Mouse (Mus musculus): ENCODE data around the gene Bik. TPM values are rescaled to one million over a fixed set of nuclear protein-coding genes. Genes with fewer than 3 reads are reported as not detected.

Bik gene
- total and polyA plus RNA-seq, 3 experiments, result 7.6 to 10.2 TPM; not detected in 1

GRCm38 (mm10) chr15:83566006-83566405, 39.3 kb downstream of the Bik start:
- Histone ChIP-seq H3K27me3 (ENCODE audit: control insufficient read depth in 1 of 2, insufficient read depth in 2 of 2, low read length in 2 of 2) (no peaks in the 10 kb centered on the region), H3K9me3 (replicated peaks; ENCODE audit: insufficient read depth, low read length) (no peaks in the 10 kb centered on the region), H3K79me2 (ENCODE audit: control insufficient read depth, insufficient read depth, low read length, poor library complexity) (peaks cover 2% of the 10 kb centered on the region; the same call in 1 of the 2 replicates), H3K4me1 (ENCODE audit: control insufficient read depth in 1 of 2, insufficient read depth in 2 of 2, low read length in 2 of 2) (peaks cover 7 to 36% of the 10 kb centered on the region in 2 experiments), H3K36me3 (ENCODE audit: control insufficient read depth in 1 of 2, insufficient read depth in 2 of 2, low read length in 2 of 2) (peaks cover 0 to 11% of the 10 kb centered on the region in 2 experiments; a peak in 2 of 4 replicates), H3K4me3 (ENCODE audit: control insufficient read depth in 1 of 2, insufficient read depth in 1 of 2, low read depth in 2 of 2, low read length in 2 of 2) (no peak overlapping the region), H3K27ac (ENCODE audit: control insufficient read depth, low read depth, low read length) (peak overlapping the region; percentile 35; the same call in 1 of the 2 replicates), H3K9ac (ENCODE audit: control insufficient read depth, low read depth, low read length, poor library complexity, severe bottlenecking) (no peak overlapping the region; the same call in 1 of the 2 replicates)
- DNase-seq (ENCODE audit: low read depth, low spot score), result no peak
- TF ChIP-seq CHD2 (IDR thresholded peaks at IDR 0.05; ENCODE audit: low read length) (no peak), ZNF384 (IDR thresholded peaks at IDR 0.05; ENCODE audit: low read depth, low read length) (no peak), MEF2A (IDR thresholded peaks at IDR 0.05; ENCODE audit: extremely low read depth, insufficient replicate concordance, low read depth, low read length, poor library complexity, severe bottlenecking) (no peak), NELFE (IDR thresholded peaks at IDR 0.05; ENCODE audit: low read depth, low read length) (no peak), MAFK (IDR thresholded peaks at IDR 0.05; ENCODE audit: borderline replicate concordance, low read depth, low read length) (no peak), UBTF (IDR thresholded peaks at IDR 0.05; ENCODE audit: borderline replicate concordance, insufficient read depth, low read depth, low read length) (no peak), POLR2A (IDR thresholded peaks at IDR 0.05; ENCODE audit: control insufficient read depth in 1 of 2, insufficient read depth in 1 of 2, low read depth in 1 of 2, low read length in 2 of 2, poor library complexity in 1 of 2) (no peak), POLR2AphosphoS5 (IDR thresholded peaks at IDR 0.05; ENCODE audit: borderline replicate concordance, low read depth, low read length) (no peak)

DNA sequence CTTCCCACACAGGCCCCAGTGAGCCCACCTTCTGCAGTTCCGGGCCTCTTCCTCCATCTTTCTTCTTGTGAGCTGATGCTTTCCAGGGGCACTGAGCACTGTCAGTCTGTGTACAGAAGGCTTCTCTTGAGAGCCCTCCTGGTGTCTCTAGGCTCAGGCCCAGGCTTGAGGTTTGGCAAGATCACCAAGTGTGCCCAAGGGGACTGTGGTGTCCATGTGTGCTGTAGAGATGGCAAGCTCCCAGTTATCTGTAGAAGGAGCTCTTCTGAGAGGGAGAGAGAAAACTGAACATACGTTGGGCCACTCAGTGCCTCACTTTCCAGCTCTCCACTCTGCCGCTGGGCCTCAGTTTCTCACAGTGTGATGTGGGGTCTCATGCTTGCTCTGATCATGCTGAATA, 41.1 kb downstream of the Bik start:
- peaks cover 3 to 26% of the 10 kb centered on the region in 2 experiments; a peak in 3 of 4 replicates for H3K4me1 ChIP-seq (ENCODE audit: control insufficient read depth in 1 of 2, insufficient read depth in 2 of 2, low read length in 2 of 2)
- H3K9me3 ChIP-seq (replicated peaks; ENCODE audit: insufficient read depth, low read length), result no peaks in the 10 kb centered on the region
- H3K79me2 ChIP-seq (ENCODE audit: control insufficient read depth, insufficient read depth, low read length, poor library complexity), result peaks cover 2% of the 10 kb centered on the region; the same call in 1 of the 2 replicates
- no peak overlapping the region for H3K4me3 ChIP-seq (ENCODE audit: control insufficient read depth in 1 of 2, insufficient read depth in 1 of 2, low read depth in 2 of 2, low read length in 2 of 2)
- H3K27ac ChIP-seq (ENCODE audit: control insufficient read depth, low read depth, low read length), result no peak overlapping the region
- DNase-seq (ENCODE audit: low read depth, low spot score), result no peak
- TF ChIP-seq TAL1 (IDR thresholded peaks at IDR 0.05; ENCODE audit: low read length), result 0 out of 2 replicates have a peak, but pooled peaks have one; percentile 2
- no peak for TF ChIP-seq KAT2A (conservative IDR thresholded peaks at IDR 0.05; ENCODE audit: low read depth, low read length)
- TF ChIP-seq CHD2 (IDR thresholded peaks at IDR 0.05; ENCODE audit: low read length), result no peak
- no peak for TF ChIP-seq RCOR1 (IDR thresholded peaks at IDR 0.05; ENCODE audit: low read depth, low read length)
- no peak overlapping the region for H3K9ac ChIP-seq (ENCODE audit: control insufficient read depth, low read depth, low read length, poor library complexity, severe bottlenecking)
- H3K36me3 ChIP-seq (ENCODE audit: control insufficient read depth in 1 of 2, insufficient read depth in 2 of 2, low read length in 2 of 2), result peaks cover 0 to 8% of the 10 kb centered on the region in 2 experiments; a peak in 2 of 4 replicates
- H3K27me3 ChIP-seq (ENCODE audit: control insufficient read depth in 1 of 2, insufficient read depth in 2 of 2, low read length in 2 of 2), result no peaks in the 10 kb centered on the region

GRCm38 (mm10) chr15:83568544-83568943, 41.9 kb downstream of the Bik start:
- Histone ChIP-seq H3K36me3 (ENCODE audit: control insufficient read depth in 1 of 2, insufficient read depth in 2 of 2, low read length in 2 of 2) (peaks cover 0 to 8% of the 10 kb centered on the region in 2 experiments; a peak in 2 of 4 replicates), H3K9ac (ENCODE audit: control insufficient read depth, low read depth, low read length, poor library complexity, severe bottlenecking) (no peak overlapping the region), H3K4me3 (ENCODE audit: control insufficient read depth in 1 of 2, insufficient read depth in 1 of 2, low read depth in 2 of 2, low read length in 2 of 2) (no peak overlapping the region), H3K9me3 (replicated peaks; ENCODE audit: insufficient read depth, low read length) (no peaks in the 10 kb centered on the region), H3K27ac (ENCODE audit: control insufficient read depth, low read depth, low read length) (no peak overlapping the region), H3K27me3 (ENCODE audit: control insufficient read depth in 1 of 2, insufficient read depth in 2 of 2, low read length in 2 of 2) (no peaks in the 10 kb centered on the region), H3K79me2 (ENCODE audit: control insufficient read depth, insufficient read depth, low read length, poor library complexity) (peaks cover 2% of the 10 kb centered on the region; the same call in 1 of the 2 replicates), H3K4me1 (ENCODE audit: control insufficient read depth in 1 of 2, insufficient read depth in 2 of 2, low read length in 2 of 2) (peaks cover 3 to 25% of the 10 kb centered on the region in 2 experiments; a peak in 3 of 4 replicates)
- DNase-seq (ENCODE audit: low read depth, low spot score), result no peak
- no peak for TF ChIP-seq HCFC1 (IDR thresholded peaks at IDR 0.05; ENCODE audit: low read depth, low read length)
- TF ChIP-seq USF1 (IDR thresholded peaks at IDR 0.05; ENCODE audit: low read depth, low read length), result no peak
- no peak for TF ChIP-seq ZMIZ1 (IDR thresholded peaks at IDR 0.05; ENCODE audit: low read depth, low read length)
- TF ChIP-seq NRF1 (IDR thresholded peaks at IDR 0.05; ENCODE audit: insufficient read depth, low read depth, low read length, poor library complexity, severe bottlenecking), result no peak
- no peak for TF ChIP-seq JUND (IDR thresholded peaks at IDR 0.05; ENCODE audit: low read depth, low read length)
